Mouse (Mus musculus): ENCODE results near the gene Pi4k2a.

The Pi4k2a gene

GRCm38 (mm10) chr19:42089748-42090595, at the start of gene Pi4k2a:
TSS of gene Pi4k2a (plus strand) at chr19:42090470.
- DNase-seq (ENCODE audit: low read depth): peak; percentile 100

- DNase-seq (ENCODE audit: low read depth): no peak
Observed at GRCm38 (mm10) chr19:42043988-42044387, 46.3 kb upstream of the Pi4k2a start.

GRCm38 (mm10) chr19:42045269-42046102, 44.8 kb upstream of the Pi4k2a start, which contains the start of gene Hoga1:
TSS of gene Hoga1 (plus strand) at chr19:42045610.
- peak; percentile 62 for DNase-seq (ENCODE audit: low read depth)

- no peak for DNase-seq (ENCODE audit: low read depth)
Observed at GRCm38 (mm10) chr19:42050251-42050650, 40.0 kb upstream of the Pi4k2a start.

GRCm38 (mm10) chr19:42051351-42051750, 38.9 kb upstream of the Pi4k2a start:
- no peak for DNase-seq (ENCODE audit: low read depth)

- no peak for DNase-seq (ENCODE audit: low read depth)
Observed at GRCm38 (mm10) chr19:42051948-42052347, 38.3 kb upstream of the Pi4k2a start, which contains the start of gene 4933411K16Rik. TSS of gene 4933411K16Rik (plus strand) at chr19:42052248.

- DNase-seq (ENCODE audit: low read depth): no peak
Observed at GRCm38 (mm10) chr19:42054255-42054654, 36.0 kb upstream of the Pi4k2a start.

- DNase-seq (ENCODE audit: low read depth): peak; percentile 58
Observed at GRCm38 (mm10) chr19:42055881-42056280, 34.4 kb upstream of the Pi4k2a start.

- no peak for DNase-seq (ENCODE audit: low read depth)
Observed at GRCm38 (mm10) chr19:42056719-42057409, 33.4 kb upstream of the Pi4k2a start.

GRCm38 (mm10) chr19:42058426-42058825, 31.8 kb upstream of the Pi4k2a start:
- no peak for DNase-seq (ENCODE audit: low read depth)

- no peak for DNase-seq (ENCODE audit: low read depth)
Observed at GRCm38 (mm10) chr19:42061443-42061842, 28.8 kb upstream of the Pi4k2a start.

- DNase-seq (ENCODE audit: low read depth): no peak
Observed at GRCm38 (mm10) chr19:42068441-42069240, 21.6 kb upstream of the Pi4k2a start.

GRCm38 (mm10) chr19:42069241-42069525, 21.1 kb upstream of the Pi4k2a start:
- no peak for DNase-seq (ENCODE audit: low read depth)

- peak; percentile 49 for DNase-seq (ENCODE audit: low read depth)
Observed at GRCm38 (mm10) chr19:42071221-42071620, 19.0 kb upstream of the Pi4k2a start.

GRCm38 (mm10) chr19:42071886-42072608, 18.2 kb upstream of the Pi4k2a start:
- DNase-seq (ENCODE audit: low read depth): no peak

GRCm38 (mm10) chr19:42072802-42073201, 17.5 kb upstream of the Pi4k2a start:
- DNase-seq (ENCODE audit: low read depth): no peak

- DNase-seq (ENCODE audit: low read depth): no peak
Observed at GRCm38 (mm10) chr19:42075051-42075450, 15.2 kb upstream of the Pi4k2a start.

- DNase-seq (ENCODE audit: low read depth): no peak
Observed at GRCm38 (mm10) chr19:42075992-42076391, 14.3 kb upstream of the Pi4k2a start.

GRCm38 (mm10) chr19:42078566-42078965, 11.7 kb upstream of the Pi4k2a start:
- DNase-seq (ENCODE audit: low read depth): no peak

GRCm38 (mm10) chr19:42079006-42079405, 11.3 kb upstream of the Pi4k2a start:
- no peak for DNase-seq (ENCODE audit: low read depth)

GRCm38 (mm10) chr19:42079950-42080349, 10.3 kb upstream of the Pi4k2a start:
- DNase-seq (ENCODE audit: low read depth): peak; percentile 54

Data from fibroblast of lung, adult 2 months (primary cell).